Mouse (Mus musculus): Measurements from ENCODE around the gene Slc22a6. TPM values are rescaled to one million over a fixed set of nuclear protein-coding genes. Genes with fewer than 3 reads are reported as not detected.

Slc22a6 gene
- polyA plus RNA-seq, 1 experiment from 2014 or later, result not detected

- 90% methylated on average over 7 of the region's 7 CpGs for WGBS
- no peaks in the 10 kb centered on the region for H3K9me3 ChIP-seq (replicated peaks; ENCODE audit: control insufficient read depth, low read length)
- ATAC-seq (ENCODE audit: insufficient read depth, low FRiP score), result no peak
- no peaks in the 10 kb centered on the region for H3K36me3 ChIP-seq (ENCODE audit: control insufficient read depth, insufficient read depth, low read length)
- H3K4me2 ChIP-seq (ENCODE audit: low read depth, low read length), result no peak overlapping the region
- H3K4me3 ChIP-seq (replicated peaks; ENCODE audit: low read length), result no peak overlapping the region
- H3K27ac ChIP-seq (ENCODE audit: low read length), result no peak overlapping the region
- no peaks in the 10 kb centered on the region for H3K27me3 ChIP-seq (ENCODE audit: control insufficient read depth, insufficient read depth, low read length)
- H3K9ac ChIP-seq (ENCODE audit: low read length), result no peak overlapping the region
- H3K4me1 ChIP-seq (ENCODE audit: control insufficient read depth, insufficient read depth, low read length), result no peaks in the 10 kb centered on the region
Observed at GRCm38 (mm10) chr19:8621098-8621497, 3.3 kb downstream of the Slc22a6 start.

GRCm38 (mm10) chr19:8630249-8630648 lies 12.4 kb downstream of the Slc22a6 start:
- Histone ChIP-seq H3K4me1 (ENCODE audit: control insufficient read depth, insufficient read depth, low read length) (no peaks in the 10 kb centered on the region), H3K27ac (ENCODE audit: low read length) (no peak overlapping the region), H3K9ac (ENCODE audit: low read length) (no peak overlapping the region), H3K27me3 (ENCODE audit: control insufficient read depth, insufficient read depth, low read length) (no peaks in the 10 kb centered on the region), H3K36me3 (ENCODE audit: control insufficient read depth, insufficient read depth, low read length) (no peaks in the 10 kb centered on the region), H3K9me3 (replicated peaks; ENCODE audit: control insufficient read depth, low read length) (no peaks in the 10 kb centered on the region), H3K4me2 (ENCODE audit: low read depth, low read length) (no peak overlapping the region), H3K4me3 (replicated peaks; ENCODE audit: low read length) (no peak overlapping the region)
- WGBS, result 69% methylated on average over 2 of the region's 2 CpGs
- ATAC-seq (ENCODE audit: insufficient read depth, low FRiP score), result no peak

GRCm38 (mm10) chr19:8630826-8631225 lies 13.0 kb downstream of the Slc22a6 start:
- ATAC-seq (ENCODE audit: insufficient read depth, low FRiP score), result no peak
- 61% methylated on average over 6 of the region's 6 CpGs for WGBS
- H3K9me3 ChIP-seq (replicated peaks; ENCODE audit: control insufficient read depth, low read length), result no peaks in the 10 kb centered on the region

GRCm38 (mm10) chr19:8632029-8632428 lies 14.2 kb downstream of the Slc22a6 start:
- WGBS, result 74% methylated on average over 1 of the region's 1 CpGs
- Histone ChIP-seq H3K9me3 (replicated peaks; ENCODE audit: control insufficient read depth, low read length) (no peaks in the 10 kb centered on the region), H3K4me1 (ENCODE audit: control insufficient read depth, insufficient read depth, low read length) (no peaks in the 10 kb centered on the region), H3K9ac (ENCODE audit: low read length) (no peak overlapping the region), H3K27me3 (ENCODE audit: control insufficient read depth, insufficient read depth, low read length) (no peaks in the 10 kb centered on the region), H3K4me3 (replicated peaks; ENCODE audit: low read length) (no peak overlapping the region), H3K4me2 (ENCODE audit: low read depth, low read length) (no peak overlapping the region), H3K36me3 (ENCODE audit: control insufficient read depth, insufficient read depth, low read length) (no peaks in the 10 kb centered on the region), H3K27ac (ENCODE audit: low read length) (no peak overlapping the region)
- ATAC-seq (ENCODE audit: insufficient read depth, low FRiP score), result no peak

More at GRCm38 (mm10) chr19:8630826-8631225, 13.0 kb downstream of the Slc22a6 start:
- H3K27me3 ChIP-seq (ENCODE audit: control insufficient read depth, insufficient read depth, low read length), result no peaks in the 10 kb centered on the region
- no peak overlapping the region for H3K4me3 ChIP-seq (replicated peaks; ENCODE audit: low read length)
- no peak overlapping the region for H3K4me2 ChIP-seq (ENCODE audit: low read depth, low read length)
- H3K9ac ChIP-seq (ENCODE audit: low read length), result no peak overlapping the region
- no peaks in the 10 kb centered on the region for H3K36me3 ChIP-seq (ENCODE audit: control insufficient read depth, insufficient read depth, low read length)
- no peaks in the 10 kb centered on the region for H3K4me1 ChIP-seq (ENCODE audit: control insufficient read depth, insufficient read depth, low read length)
- no peak overlapping the region for H3K27ac ChIP-seq (ENCODE audit: low read length)

DNA sequence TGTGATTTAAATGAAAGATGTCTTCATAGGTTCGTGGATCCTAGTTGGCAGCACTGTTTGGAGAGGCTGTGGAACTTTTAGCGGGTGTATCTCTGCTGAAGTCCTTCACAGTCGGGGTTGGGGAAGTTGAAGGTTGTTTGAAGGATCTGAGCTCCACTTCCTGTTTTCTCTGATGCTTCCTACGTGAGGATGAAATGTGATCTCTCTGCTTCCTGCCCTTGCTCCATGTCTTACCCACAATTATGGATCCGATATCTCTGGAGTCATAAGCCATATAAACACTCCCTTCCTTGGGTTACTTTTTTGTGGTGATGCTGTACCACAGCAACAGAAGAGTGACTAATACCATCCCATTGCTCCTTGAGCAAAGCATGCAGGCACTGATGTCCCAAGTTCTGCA lies 24.2 kb downstream of the Slc22a6 start:
- no peak overlapping the region for H3K27ac ChIP-seq (ENCODE audit: low read length)
- WGBS, result 47% methylated on average over 5 of the region's 5 CpGs
- H3K36me3 ChIP-seq (ENCODE audit: control insufficient read depth, insufficient read depth, low read length), result no peaks in the 10 kb centered on the region
- H3K4me3 ChIP-seq (replicated peaks; ENCODE audit: low read length), result no peak overlapping the region
- H3K4me1 ChIP-seq (ENCODE audit: control insufficient read depth, insufficient read depth, low read length), result no peaks in the 10 kb centered on the region
- H3K9me3 ChIP-seq (replicated peaks; ENCODE audit: control insufficient read depth, low read length), result no peaks in the 10 kb centered on the region
- no peak overlapping the region for H3K9ac ChIP-seq (ENCODE audit: low read length)
- H3K4me2 ChIP-seq (ENCODE audit: low read depth, low read length), result no peak overlapping the region
- H3K27me3 ChIP-seq (ENCODE audit: control insufficient read depth, insufficient read depth, low read length), result no peaks in the 10 kb centered on the region
- ATAC-seq (ENCODE audit: insufficient read depth, low FRiP score), result no peak

- Histone ChIP-seq H3K4me2 (ENCODE audit: low read depth, low read length) (no peak overlapping the region), H3K27me3 (ENCODE audit: control insufficient read depth, insufficient read depth, low read length) (no peaks in the 10 kb centered on the region), H3K4me3 (replicated peaks; ENCODE audit: low read length) (no peak overlapping the region), H3K9ac (ENCODE audit: low read length) (no peak overlapping the region), H3K36me3 (ENCODE audit: control insufficient read depth, insufficient read depth, low read length) (no peaks in the 10 kb centered on the region), H3K27ac (ENCODE audit: low read length) (no peak overlapping the region), H3K4me1 (ENCODE audit: control insufficient read depth, insufficient read depth, low read length) (no peaks in the 10 kb centered on the region), H3K9me3 (replicated peaks; ENCODE audit: control insufficient read depth, low read length) (no peaks in the 10 kb centered on the region)
- ATAC-seq (ENCODE audit: insufficient read depth, low FRiP score), result no peak
- WGBS, result 53% methylated on average over 2 of the region's 2 CpGs
Observed at GRCm38 (mm10) chr19:8646393-8646792, 28.6 kb downstream of the Slc22a6 start.

GRCm38 (mm10) chr19:8655833-8656232 lies 38.0 kb downstream of the Slc22a6 start:
- Histone ChIP-seq H3K27ac (ENCODE audit: low read length) (no peak overlapping the region), H3K36me3 (ENCODE audit: control insufficient read depth, insufficient read depth, low read length) (no peaks in the 10 kb centered on the region), H3K27me3 (ENCODE audit: control insufficient read depth, insufficient read depth, low read length) (no peaks in the 10 kb centered on the region), H3K9me3 (replicated peaks; ENCODE audit: control insufficient read depth, low read length) (no peaks in the 10 kb centered on the region), H3K9ac (ENCODE audit: low read length) (no peak overlapping the region), H3K4me3 (replicated peaks; ENCODE audit: low read length) (no peak overlapping the region), H3K4me1 (ENCODE audit: control insufficient read depth, insufficient read depth, low read length) (no peaks in the 10 kb centered on the region), H3K4me2 (ENCODE audit: low read depth, low read length) (no peak overlapping the region)
- no peak for ATAC-seq (ENCODE audit: insufficient read depth, low FRiP score)

- H3K9me3 ChIP-seq (replicated peaks; ENCODE audit: control insufficient read depth, low read length), result no peaks in the 10 kb centered on the region
- 69% methylated on average over 4 of the region's 4 CpGs for WGBS
- H3K9ac ChIP-seq (ENCODE audit: low read length), result no peak overlapping the region
- no peak overlapping the region for H3K4me3 ChIP-seq (replicated peaks; ENCODE audit: low read length)
- no peaks in the 10 kb centered on the region for H3K4me1 ChIP-seq (ENCODE audit: control insufficient read depth, insufficient read depth, low read length)
- H3K36me3 ChIP-seq (ENCODE audit: control insufficient read depth, insufficient read depth, low read length), result no peaks in the 10 kb centered on the region
- no peak overlapping the region for H3K27ac ChIP-seq (ENCODE audit: low read length)
- no peaks in the 10 kb centered on the region for H3K27me3 ChIP-seq (ENCODE audit: control insufficient read depth, insufficient read depth, low read length)
- no peak overlapping the region for H3K4me2 ChIP-seq (ENCODE audit: low read depth, low read length)
- ATAC-seq (ENCODE audit: insufficient read depth, low FRiP score), result no peak
Observed at GRCm38 (mm10) chr19:8656341-8656740, 38.5 kb downstream of the Slc22a6 start.

DNA sequence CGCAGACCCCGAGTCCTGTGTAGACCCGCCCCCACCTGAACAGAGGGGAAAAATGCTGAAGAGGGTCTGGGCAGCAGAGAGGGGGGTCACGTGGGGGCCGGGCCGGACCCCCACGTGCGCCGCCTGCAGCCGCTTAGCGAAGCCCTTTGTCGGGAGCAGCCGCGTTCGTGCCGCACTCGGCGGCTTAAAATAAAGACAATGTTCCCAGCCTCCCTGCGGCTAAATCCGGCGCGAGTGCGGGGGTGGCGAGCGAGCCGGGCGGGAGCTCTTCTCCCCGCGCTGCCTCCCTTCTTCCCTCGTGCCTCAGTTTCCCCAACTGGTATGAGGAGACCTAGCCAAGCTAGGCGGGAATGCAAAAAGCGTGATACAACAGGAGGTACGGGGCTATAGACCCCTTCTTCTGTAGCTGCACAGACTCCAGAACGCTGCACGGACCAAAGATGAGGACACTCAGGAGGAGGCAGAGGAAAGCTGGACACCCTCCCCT lies 44.0 kb downstream of the Slc22a6 start:
- H3K9ac ChIP-seq (ENCODE audit: low read length), result peak overlapping the region; percentile 71
- WGBS, result under 1% methylated on average over 35 of the region's 35 CpGs
- no peaks in the 10 kb centered on the region for H3K36me3 ChIP-seq (ENCODE audit: control insufficient read depth, insufficient read depth, low read length)
- H3K27ac ChIP-seq (ENCODE audit: low read length), result no peak overlapping the region
- H3K4me3 ChIP-seq (replicated peaks; ENCODE audit: low read length), result peak overlapping the region; percentile 57
- peaks cover 18% of the 10 kb centered on the region; the same call in 1 of the 2 replicates for H3K4me1 ChIP-seq (ENCODE audit: control insufficient read depth, insufficient read depth, low read length)
- ATAC-seq (ENCODE audit: insufficient read depth, low FRiP score), result peak; percentile 10; the same call in 1 of the 2 replicates
- no peaks in the 10 kb centered on the region for H3K9me3 ChIP-seq (replicated peaks; ENCODE audit: control insufficient read depth, low read length)
- H3K4me2 ChIP-seq (ENCODE audit: low read depth, low read length), result peak overlapping the region; percentile 99
- no peaks in the 10 kb centered on the region for H3K27me3 ChIP-seq (ENCODE audit: control insufficient read depth, insufficient read depth, low read length)
